Mouse (Mus musculus) forebrain, embryonic 13.5 days (tissue): Measurements from ENCODE around the gene Rtca. TPM values are rescaled to one million over a fixed set of nuclear protein-coding genes. Genes with fewer than 3 reads are reported as not detected.

Experiments
- ATAC-seq: fragments of 200-750 bp; cut with Nextera tagmentation; 2 replicates; pipeline ENCODE4 v1.8.0; 2017
- H3K27ac ChIP-seq: fragments of 300-500 bp; sonication (generic); 2 replicates; pipeline ENCODE4 v1.5.1; 2015; ENCODE audit warnings: inconsistent platforms, mild to moderate bottlenecking, moderate library complexity
- H3K27me3 ChIP-seq: fragments of 300-500 bp; sonication (generic); 2 replicates; pipeline ENCODE4 v1.6.1; 2015; ENCODE audit warnings: mild to moderate bottlenecking, inconsistent platforms
- H3K36me3 ChIP-seq: fragments of 300-500 bp; sonication (generic); 2 replicates; pipeline ENCODE4 v1.6.1; 2015; ENCODE audit warnings: mild to moderate bottlenecking, inconsistent platforms; ENCODE audit not compliant: poor library complexity, severe bottlenecking
- H3K4me1 ChIP-seq: fragments of 300-500 bp; sonication (generic); 2 replicates; pipeline ENCODE4 v1.6.1; 2015; ENCODE audit warnings: inconsistent platforms
- H3K4me2 ChIP-seq: fragments of 300-500 bp; sonication (generic); 2 replicates; pipeline ENCODE4 v1.6.1; 2015; ENCODE audit warnings: inconsistent platforms, mild to moderate bottlenecking, moderate library complexity
- H3K4me3 ChIP-seq: fragments of 300-500 bp; sonication (generic); 2 replicates; pipeline ENCODE4 v1.5.1; 2015; ENCODE audit warnings: mild to moderate bottlenecking, inconsistent platforms
- H3K9ac ChIP-seq: fragments of 300-500 bp; sonication (generic); 2 replicates; pipeline ENCODE4 v1.6.1; 2015; ENCODE audit warnings: mild to moderate bottlenecking, inconsistent platforms
- H3K9me3 ChIP-seq: fragments of 300-500 bp; sonication (generic); replicated peaks from 2 replicates; pipeline ENCODE4 v1.6.1; 2016; ENCODE audit warnings: inconsistent platforms
- WGBS: fragments of 180-500 bp; shearing (Covaris S2); methylation state at CpG from one replicate; pipeline ENCODE4 v1.1.7; 2015; 5-methylcytosine and 5-hydroxymethylcytosine counted together
- polyA plus RNA-seq: library from polyadenylated mRNA; unstranded; fragments of >200 nt; fragmentation: Nextera tagmentation; extraction: Ambion mirVana; gene quantifications from 2 replicates; pipeline ENCODE4 v1.2.1, GENCODE M21; 2015

Gene Rtca
- polyA plus RNA-seq, 1 experiment from 2014 or later, result 113 TPM

DNA sequence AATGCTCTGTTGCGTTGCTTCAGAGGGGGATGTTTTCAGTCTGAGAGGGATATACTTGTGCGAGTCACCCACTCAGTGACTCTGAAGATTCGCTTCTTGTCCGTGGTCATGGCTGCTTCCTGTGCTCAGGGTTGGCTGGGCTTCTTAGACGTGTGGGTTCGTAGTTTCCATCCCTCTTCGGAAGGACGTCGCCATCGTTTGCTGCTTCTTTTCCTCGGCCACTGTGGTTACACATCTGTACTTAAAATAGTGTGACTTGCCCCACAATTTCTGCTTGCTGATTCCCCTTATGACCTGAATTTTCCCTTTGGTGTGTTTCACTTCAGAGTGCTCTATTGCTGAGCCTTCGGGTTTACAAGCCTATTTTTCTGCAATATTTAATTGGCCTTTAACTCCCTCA lies 42.3 kb downstream of the Rtca start:
- Histone ChIP-seq H3K4me1 (no peaks in the 10 kb centered on the region; the same call in 1 of the 2 replicates), H3K36me3 (no peaks in the 10 kb centered on the region), H3K4me2 (no peak overlapping the region), H3K27me3 (no peaks in the 10 kb centered on the region), H3K27ac (no peak overlapping the region), H3K4me3 (no peak overlapping the region), H3K9me3 (no peaks in the 10 kb centered on the region), H3K9ac (no peak overlapping the region)
- no peak for ATAC-seq
- WGBS, result 94% methylated on average over 12 of the region's 12 CpGs

- Histone ChIP-seq H3K27ac (no peak overlapping the region), H3K9ac (no peak overlapping the region), H3K9me3 (no peaks in the 10 kb centered on the region), H3K4me1 (no peaks in the 10 kb centered on the region; the same call in 1 of the 2 replicates), H3K4me3 (no peak overlapping the region), H3K36me3 (no peaks in the 10 kb centered on the region), H3K4me2 (no peak overlapping the region), H3K27me3 (no peaks in the 10 kb centered on the region)
- no peak for ATAC-seq
- 20% methylated on average over 2 of the region's 2 CpGs for WGBS
Measured at GRCm38 (mm10) chr3:116464318-116464717, 43.7 kb downstream of the Rtca start.

GRCm38 (mm10) chr3:116461053-116461452 lies 47.0 kb downstream of the Rtca start:
- 93% methylated on average over 4 of the region's 4 CpGs for WGBS
- Histone ChIP-seq H3K27ac (no peak overlapping the region), H3K36me3 (no peaks in the 10 kb centered on the region), H3K4me3 (no peak overlapping the region), H3K27me3 (no peaks in the 10 kb centered on the region), H3K4me1 (no peaks in the 10 kb centered on the region; the same call in 1 of the 2 replicates), H3K9me3 (no peaks in the 10 kb centered on the region), H3K4me2 (no peak overlapping the region), H3K9ac (no peak overlapping the region)
- ATAC-seq, result no peak

DNA sequence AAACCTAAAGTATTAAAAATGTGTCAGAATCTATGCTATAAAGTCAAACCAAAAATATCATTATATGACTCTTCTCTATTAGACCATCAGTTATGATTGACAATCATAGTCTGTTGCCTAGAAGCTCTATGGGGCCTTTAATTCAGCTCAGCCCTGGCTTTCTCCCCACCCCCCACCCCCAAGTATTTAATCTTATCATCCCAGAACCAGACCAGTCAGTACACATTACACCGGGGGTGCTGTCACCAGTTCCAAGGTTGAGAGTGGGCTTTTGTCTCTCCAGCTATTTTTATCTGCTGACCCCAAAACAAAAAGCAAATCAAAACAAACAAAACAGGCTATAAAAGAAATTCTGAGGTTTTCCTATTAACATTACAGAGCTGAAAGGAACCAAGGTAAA lies 53.5 kb downstream of the Rtca start:
- peaks cover 9% of the 10 kb centered on the region; the same call in 1 of the 2 replicates for H3K9me3 ChIP-seq
- H3K36me3 ChIP-seq, result no peaks in the 10 kb centered on the region
- 79% methylated on average over 1 of the region's 1 CpGs for WGBS
- H3K4me2 ChIP-seq, result no peak overlapping the region
- H3K9ac ChIP-seq, result no peak overlapping the region
- H3K27ac ChIP-seq, result no peak overlapping the region
- H3K27me3 ChIP-seq, result no peaks in the 10 kb centered on the region
- no peak for ATAC-seq
- H3K4me1 ChIP-seq, result no peaks in the 10 kb centered on the region
- H3K4me3 ChIP-seq, result no peak overlapping the region

DNA sequence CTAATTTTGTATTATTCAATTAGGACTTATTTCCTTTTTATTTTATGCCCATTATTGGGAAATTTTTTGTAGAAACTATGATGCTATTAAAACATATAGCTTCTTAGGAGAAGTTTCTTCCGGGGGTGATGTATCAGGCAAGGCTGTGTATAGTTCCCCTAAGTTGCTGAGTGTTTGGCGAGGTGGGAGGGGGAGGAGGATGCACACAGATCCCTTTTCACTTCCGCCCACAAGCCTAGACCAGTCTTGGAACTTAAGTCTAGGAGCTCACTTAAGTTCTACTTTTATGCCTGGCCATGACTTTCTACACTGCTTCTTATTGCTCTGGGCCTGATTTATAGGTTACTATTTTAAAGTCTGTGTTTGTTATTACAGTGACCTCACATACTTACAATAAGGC lies 57.3 kb downstream of the Rtca start:
- Histone ChIP-seq H3K4me3 (no peak overlapping the region), H3K4me2 (no peak overlapping the region), H3K9me3 (peaks cover 9% of the 10 kb centered on the region; the same call in 1 of the 2 replicates), H3K4me1 (no peaks in the 10 kb centered on the region), H3K9ac (no peak overlapping the region), H3K36me3 (no peaks in the 10 kb centered on the region), H3K27me3 (no peaks in the 10 kb centered on the region), H3K27ac (no peak overlapping the region)
- no peak for ATAC-seq
- WGBS, result 89% methylated on average over 3 of the region's 3 CpGs

DNA sequence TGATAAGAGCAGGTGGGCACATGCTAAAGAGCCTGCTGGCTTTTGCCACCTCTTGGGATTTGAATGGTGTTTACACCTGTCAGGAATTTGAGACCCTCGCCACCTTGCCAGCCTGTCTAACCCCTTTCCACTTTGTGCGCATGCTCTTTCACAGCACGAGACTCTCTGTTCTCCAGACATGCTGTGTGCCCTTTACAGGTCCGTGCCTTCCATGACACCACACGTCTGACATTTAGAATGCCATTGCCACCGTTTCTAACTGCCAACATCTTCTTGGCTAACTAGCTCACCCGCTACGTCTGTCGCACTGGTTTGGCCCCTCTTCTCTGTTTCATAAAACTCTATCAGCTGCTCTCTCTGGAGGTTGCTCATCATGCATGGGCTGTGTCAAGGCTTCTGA lies 63.7 kb downstream of the Rtca start:
- Histone ChIP-seq H3K27ac (no peak overlapping the region), H3K4me1 (no peaks in the 10 kb centered on the region), H3K9me3 (no peaks in the 10 kb centered on the region), H3K9ac (no peak overlapping the region), H3K36me3 (no peaks in the 10 kb centered on the region), H3K4me3 (no peak overlapping the region), H3K4me2 (no peak overlapping the region), H3K27me3 (no peaks in the 10 kb centered on the region)
- 87% methylated on average over 9 of the region's 9 CpGs for WGBS
- no peak for ATAC-seq

- Histone ChIP-seq H3K4me2 (no peak overlapping the region), H3K4me3 (no peak overlapping the region), H3K4me1 (no peaks in the 10 kb centered on the region), H3K36me3 (no peaks in the 10 kb centered on the region), H3K9me3 (no peaks in the 10 kb centered on the region), H3K9ac (no peak overlapping the region), H3K27me3 (no peaks in the 10 kb centered on the region), H3K27ac (no peak overlapping the region)
- 100% methylated on average over 1 of the region's 1 CpGs for WGBS
- no peak for ATAC-seq
Measured at GRCm38 (mm10) chr3:116442788-116443187, 65.2 kb downstream of the Rtca start.

DNA sequence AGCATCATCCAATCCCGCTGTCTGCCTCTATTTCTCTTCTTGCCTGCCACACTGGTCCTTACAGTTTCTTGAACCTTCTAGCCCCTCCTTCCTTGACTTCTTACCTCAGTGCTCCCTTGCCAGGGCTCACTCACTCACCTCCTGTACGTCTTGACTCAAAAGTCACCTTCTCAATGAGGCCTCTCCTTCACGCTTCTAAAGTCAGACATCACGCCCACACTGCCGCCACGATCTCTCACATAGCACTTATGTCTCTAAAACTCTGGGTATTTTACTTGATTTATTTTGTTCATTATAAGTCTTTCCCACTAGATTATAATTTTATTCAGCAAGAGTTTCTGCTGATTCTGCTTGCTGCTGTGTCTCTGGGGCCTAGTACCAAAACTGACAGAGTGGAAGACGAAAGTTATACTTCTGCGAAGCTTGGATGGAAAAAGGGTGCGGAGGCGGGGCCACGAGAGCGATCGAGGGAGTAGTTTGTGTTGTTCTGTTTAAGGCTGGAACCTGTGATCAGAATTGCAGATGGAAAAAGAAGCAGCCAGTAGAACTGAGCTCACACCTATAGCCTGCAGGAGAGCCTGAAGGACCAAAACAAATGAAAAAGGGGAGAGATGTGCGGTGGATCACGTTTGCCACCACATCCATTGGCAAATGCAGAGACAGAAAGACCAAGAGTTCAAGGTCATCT lies 66.3 kb downstream of the Rtca start:
- H3K9ac ChIP-seq, result no peak overlapping the region
- H3K36me3 ChIP-seq, result no peaks in the 10 kb centered on the region
- no peaks in the 10 kb centered on the region for H3K27me3 ChIP-seq
- H3K4me2 ChIP-seq, result no peak overlapping the region
- 93% methylated on average over 15 of the region's 15 CpGs for WGBS
- H3K4me1 ChIP-seq, result no peaks in the 10 kb centered on the region
- no peak for ATAC-seq
- H3K27ac ChIP-seq, result no peak overlapping the region
- H3K4me3 ChIP-seq, result no peak overlapping the region
- H3K9me3 ChIP-seq, result no peaks in the 10 kb centered on the region

DNA sequence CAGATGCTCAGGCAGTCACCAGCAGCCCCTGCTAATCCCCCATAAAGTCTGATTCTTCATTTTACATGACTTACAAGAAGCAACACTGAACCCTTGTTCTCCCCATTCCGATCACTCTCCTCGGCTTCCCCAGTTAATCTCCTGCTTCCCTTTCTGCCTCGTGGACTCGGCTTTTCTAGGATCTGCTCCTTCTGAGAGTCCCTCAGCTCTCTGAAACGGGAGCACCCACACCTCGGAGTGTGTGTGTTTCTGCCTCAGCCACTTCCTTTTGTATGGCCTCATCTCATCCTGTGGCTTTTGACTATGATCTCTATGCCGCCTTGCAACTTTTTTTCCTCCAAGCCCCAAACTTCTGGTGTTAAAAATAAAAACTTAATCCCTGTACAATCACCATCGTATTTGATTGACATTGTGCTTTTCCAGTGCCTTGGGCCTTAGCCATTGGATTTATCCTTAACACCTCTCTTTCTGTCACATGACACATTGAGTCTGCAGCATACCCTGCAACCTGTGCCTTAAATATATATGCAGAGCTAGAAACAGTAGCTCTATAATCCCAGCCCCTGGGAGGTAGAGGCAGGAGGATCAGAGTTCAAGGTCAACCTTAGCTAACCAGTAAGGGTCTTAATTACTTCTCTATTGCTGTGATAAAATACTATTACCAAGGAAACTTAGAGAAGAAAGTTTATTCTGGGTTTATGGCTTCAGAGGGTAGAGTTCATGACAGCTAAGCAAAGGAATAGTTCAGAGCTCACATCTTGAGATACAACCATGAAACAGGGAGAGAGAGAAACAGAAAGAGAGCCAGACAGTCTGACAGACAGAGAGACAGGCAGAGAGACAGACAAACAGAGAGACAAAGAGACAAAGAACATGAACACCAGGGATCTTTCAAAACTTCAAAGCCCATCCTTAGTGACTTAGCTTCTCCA lies 67.7 kb downstream of the Rtca start:
- 59% methylated on average over 8 of the region's 8 CpGs for WGBS
- ATAC-seq, result no peak
- no peaks in the 10 kb centered on the region for H3K27me3 ChIP-seq
- no peak overlapping the region for H3K4me2 ChIP-seq
- no peak overlapping the region for H3K4me3 ChIP-seq
- no peak overlapping the region for H3K9ac ChIP-seq
- no peaks in the 10 kb centered on the region for H3K36me3 ChIP-seq
- H3K4me1 ChIP-seq, result no peaks in the 10 kb centered on the region
- H3K27ac ChIP-seq, result no peak overlapping the region
- H3K9me3 ChIP-seq, result no peaks in the 10 kb centered on the region

Other genes starting within 250 kb of the Rtca start
- 11.9 and 12.5 TPM in 2 replicates for gene Cdc14a, start 84.2 kb downstream of the Rtca start, polyA plus RNA-seq
- 12.1 and 14.0 TPM in 2 replicates for gene Dbt, start 4.9 kb upstream of the Rtca start, polyA plus RNA-seq
- 0.36 and 0.58 TPM in 2 replicates for gene Lrrc39, start 54.8 kb upstream of the Rtca start, polyA plus RNA-seq
- 28.4 and 29.7 TPM in 2 replicates for gene Sass6, start 86.8 kb upstream of the Rtca start, polyA plus RNA-seq
- gene Trmt13, start 106.4 kb upstream of the Rtca start, polyA plus RNA-seq, result 30.7 TPM in 2 replicates
- 68.5 and 72.6 TPM in 2 replicates for gene Mfsd14a, start 154.5 kb upstream of the Rtca start, polyA plus RNA-seq
- gene Gm43191, start 173.1 kb upstream of the Rtca start, polyA plus RNA-seq, result 0.33 TPM in 1 of 2 replicates, not detected in the other
- 5.3 and 6.0 TPM in 2 replicates for gene Slc35a3, start 204.6 kb upstream of the Rtca start, polyA plus RNA-seq